Comparison of ENCODE assay signal across 23 mouse cellular contexts in genomic region chr16:72533900-72534571, GRCm38 (mm10).
A peak's percentile ranks its signal among the peaks of the same experiment; 100 is the strongest.
DNase-seq lines count a peak whose midpoint lies in the region; ATAC-seq and TF ChIP-seq lines count a peak whose summit lies in the region.
"Had no signal": no experiment of that assay in that cellular context is flagged by ENCODE, and none has a peak within 500 bp of the region (broad histone marks: within the 10 kb centered on the region; RNA-seq: fewer than 3 reads in every experiment).

No protein-coding gene starts in this region.

- no peaks in the 10 kb centered on the region for H3K36me3 ChIP-seq in embryonic facial prominence, embryonic 11.5 days (replicated peaks; ENCODE audit: control insufficient read depth, insufficient read depth, low read depth, low read length)
- H3K36me3 ChIP-seq in embryonic facial prominence, embryonic 10.5 days (replicated peaks), result no peaks in the 10 kb centered on the region
- no peaks in the 10 kb centered on the region for H3K36me3 ChIP-seq in limb, embryonic 12.5 days
- H3K36me3 ChIP-seq in limb, embryonic 10.5 days, result no peaks in the 10 kb centered on the region
- no peaks in the 10 kb centered on the region for H3K36me3 ChIP-seq in limb, embryonic 13.5 days
- no peaks in the 10 kb centered on the region for H3K36me3 ChIP-seq in limb, embryonic 14.5 days (ENCODE audit: control insufficient read depth, insufficient read depth, low read length)
- no peaks in the 10 kb centered on the region for H3K36me3 ChIP-seq in heart, embryonic 12.5 days
- H3K36me3 ChIP-seq: G1E had no signal

- no peaks in the 10 kb centered on the region for H3K27me3 ChIP-seq in embryonic facial prominence, embryonic 11.5 days (ENCODE audit: control insufficient read depth, insufficient read depth, low read length)
- no peaks in the 10 kb centered on the region for H3K27me3 ChIP-seq in embryonic facial prominence, embryonic 10.5 days (replicated peaks; ENCODE audit: low read depth, poor library complexity, severe bottlenecking)
- no peaks in the 10 kb centered on the region for H3K27me3 ChIP-seq in limb, embryonic 12.5 days
- H3K27me3 ChIP-seq in limb, embryonic 10.5 days (ENCODE audit: low read depth, poor library complexity, severe bottlenecking), result no peaks in the 10 kb centered on the region
- no peaks in the 10 kb centered on the region for H3K27me3 ChIP-seq in limb, embryonic 13.5 days
- H3K27me3 ChIP-seq in limb, embryonic 14.5 days (ENCODE audit: control insufficient read depth, insufficient read depth, low read length), result no peaks in the 10 kb centered on the region
- H3K27me3 ChIP-seq in heart, embryonic 12.5 days (replicated peaks), result no peaks in the 10 kb centered on the region
- H3K27me3 ChIP-seq: CH12.LX, Patski had no signal

- H3K27ac ChIP-seq in embryonic facial prominence, embryonic 11.5 days (replicated peaks; ENCODE audit: low read depth, low read length), result no peak overlapping the region
- H3K27ac ChIP-seq in embryonic facial prominence, embryonic 10.5 days (replicated peaks), result no peak overlapping the region
- 0 out of 2 replicates have a peak overlapping the region, but pooled peaks have one; percentile 23 for H3K27ac ChIP-seq in limb, embryonic 12.5 days
- no peak overlapping the region for H3K27ac ChIP-seq in limb, embryonic 10.5 days
- H3K27ac ChIP-seq in limb, embryonic 13.5 days, result no peak overlapping the region
- no peak overlapping the region for H3K27ac ChIP-seq in limb, embryonic 14.5 days (replicated peaks; ENCODE audit: low read depth, low read length)
- H3K27ac ChIP-seq in heart, embryonic 12.5 days (ENCODE audit: poor library complexity, severe bottlenecking), result no peak overlapping the region

- H3K4me1 ChIP-seq in embryonic facial prominence, embryonic 11.5 days (ENCODE audit: control insufficient read depth, insufficient read depth, low read length), result no peaks in the 10 kb centered on the region
- H3K4me1 ChIP-seq in embryonic facial prominence, embryonic 10.5 days, result no peaks in the 10 kb centered on the region
- H3K4me1 ChIP-seq in limb, embryonic 12.5 days (replicated peaks), result no peaks in the 10 kb centered on the region
- peaks cover 3% of the 10 kb centered on the region; the same call in 1 of the 2 replicates for H3K4me1 ChIP-seq in limb, embryonic 10.5 days
- H3K4me1 ChIP-seq in limb, embryonic 13.5 days, result peaks cover 4% of the 10 kb centered on the region; the same call in 1 of the 2 replicates
- H3K4me1 ChIP-seq in limb, embryonic 14.5 days (ENCODE audit: control insufficient read depth, insufficient read depth, low read length), result no peaks in the 10 kb centered on the region
- H3K4me1 ChIP-seq in heart, embryonic 12.5 days (replicated peaks), result no peaks in the 10 kb centered on the region

- peak; percentile 5 for DNase-seq in embryonic facial prominence, embryonic 11.5 days (ENCODE audit: low spot score)
- DNase-seq in embryonic facial prominence, embryonic 10.5 days (ENCODE audit: low spot score), result no peak
- no peak for DNase-seq in limb, embryonic 10.5 days (ENCODE audit: low spot score)
- DNase-seq in limb, embryonic 14.5 days (ENCODE audit: low spot score), result peak; percentile 3
- no peak for DNase-seq in adrenal gland, postnatal 4 days (ENCODE audit: low spot score in 2 of 2)
- DNase-seq: adrenal gland, adult 2 months; adrenal gland, adult 8-10 months; adrenal gland, postnatal 10 days; adrenal gland, postnatal 14 days; adrenal gland, postnatal 25 days; adrenal gland, postnatal 36 days; B cell, adult 2 months; cerebellum, adult 11 months; cerebellum, adult 11-12 months; cerebellum, adult 18-20 months had no signal

- no peaks in the 10 kb centered on the region for H3K9me3 ChIP-seq in embryonic facial prominence, embryonic 11.5 days (replicated peaks; ENCODE audit: control insufficient read depth, low read length)
- H3K9me3 ChIP-seq in embryonic facial prominence, embryonic 10.5 days, result no peaks in the 10 kb centered on the region
- no peaks in the 10 kb centered on the region for H3K9me3 ChIP-seq in limb, embryonic 12.5 days
- H3K9me3 ChIP-seq in limb, embryonic 10.5 days (replicated peaks), result no peaks in the 10 kb centered on the region
- no peaks in the 10 kb centered on the region for H3K9me3 ChIP-seq in limb, embryonic 13.5 days
- no peaks in the 10 kb centered on the region for H3K9me3 ChIP-seq in limb, embryonic 14.5 days (ENCODE audit: control insufficient read depth, low read length)
- no peaks in the 10 kb centered on the region for H3K9me3 ChIP-seq in heart, embryonic 12.5 days (replicated peaks)

- no peak overlapping the region for H3K4me3 ChIP-seq in embryonic facial prominence, embryonic 11.5 days (ENCODE audit: low read depth, low read length)
- no peak overlapping the region for H3K4me3 ChIP-seq in embryonic facial prominence, embryonic 10.5 days
- H3K4me3 ChIP-seq in limb, embryonic 12.5 days (replicated peaks), result no peak overlapping the region
- no peak overlapping the region for H3K4me3 ChIP-seq in limb, embryonic 10.5 days
- H3K4me3 ChIP-seq in limb, embryonic 13.5 days, result no peak overlapping the region
- no peak overlapping the region for H3K4me3 ChIP-seq in limb, embryonic 14.5 days (replicated peaks; ENCODE audit: low read length)
- no peak overlapping the region for H3K4me3 ChIP-seq in heart, embryonic 12.5 days

- 84% methylated on average over 4 of the region's 4 CpGs for WGBS in embryonic facial prominence, embryonic 11.5 days
- 87% methylated on average over 4 of the region's 4 CpGs for WGBS in embryonic facial prominence, embryonic 10.5 days
- 65% methylated on average over 4 of the region's 4 CpGs for WGBS in limb, embryonic 12.5 days
- 91% methylated on average over 4 of the region's 4 CpGs for WGBS in limb, embryonic 10.5 days
- 56% methylated on average over 4 of the region's 4 CpGs for WGBS in limb, embryonic 13.5 days
- 54% methylated on average over 4 of the region's 4 CpGs for WGBS in limb, embryonic 14.5 days
- 91% methylated on average over 4 of the region's 4 CpGs for WGBS in heart, embryonic 12.5 days

- H3K9ac ChIP-seq in embryonic facial prominence, embryonic 11.5 days (replicated peaks; ENCODE audit: low read length), result no peak overlapping the region
- H3K9ac ChIP-seq in limb, embryonic 12.5 days (replicated peaks), result no peak overlapping the region
- H3K9ac ChIP-seq in limb, embryonic 13.5 days, result no peak overlapping the region
- no peak overlapping the region for H3K9ac ChIP-seq in limb, embryonic 14.5 days (ENCODE audit: low read depth, low read length, severe bottlenecking)
- H3K9ac ChIP-seq in heart, embryonic 12.5 days, result no peak overlapping the region

- no peak for ATAC-seq in embryonic facial prominence, embryonic 11.5 days (replicated peaks; ENCODE audit: insufficient number of reproducible peaks, low FRiP score, low TSS enrichment, low read depth)
- peak; percentile 68 for ATAC-seq in limb, embryonic 12.5 days (ENCODE audit: insufficient number of reproducible peaks, insufficient read depth, low FRiP score, low TSS enrichment, low read depth)
- ATAC-seq in limb, embryonic 13.5 days (ENCODE audit: low FRiP score, low read depth), result peak; percentile 90
- peak; percentile 84 for ATAC-seq in limb, embryonic 14.5 days (ENCODE audit: low FRiP score, low read depth)
- ATAC-seq in heart, embryonic 12.5 days (ENCODE audit: insufficient number of reproducible peaks, low FRiP score), result no peak
- ATAC-seq: activated CD4-positive, CD25-positive, alpha-beta regulatory T cell, adult 4 months; CD4-positive, CD25-positive, alpha-beta regulatory T cell, adult 4 months; Patski had no signal

- no peak for TF ChIP-seq POLR2A in limb, embryonic 14.5 days (IDR thresholded peaks at IDR 0.05; ENCODE audit: borderline replicate concordance, extremely low read depth, insufficient read depth, insufficient read length)

- H3K4me2 ChIP-seq in embryonic facial prominence, embryonic 11.5 days (ENCODE audit: low read depth, low read length), result no peak overlapping the region
- H3K4me2 ChIP-seq in limb, embryonic 12.5 days, result no peak overlapping the region
- H3K4me2 ChIP-seq in limb, embryonic 13.5 days (replicated peaks), result no peak overlapping the region
- no peak overlapping the region for H3K4me2 ChIP-seq in limb, embryonic 14.5 days (replicated peaks; ENCODE audit: low read depth, low read length, severe bottlenecking)
- no peak overlapping the region for H3K4me2 ChIP-seq in heart, embryonic 12.5 days

Comparison
In these comparisons a context has a peak if more than half of its experiments do, and no peak if none do; other contexts are left out.
1. DNase-seq: peak in embryonic facial prominence, embryonic 11.5 days (single experiment) and limb, embryonic 14.5 days (single experiment); none in embryonic facial prominence, embryonic 10.5 days (single experiment), limb, embryonic 10.5 days (single experiment) and adrenal gland, postnatal 4 days (0 of 2).
2. ATAC-seq: peak in limb, embryonic 12.5 days (single experiment), limb, embryonic 13.5 days (single experiment) and limb, embryonic 14.5 days (single experiment); none in embryonic facial prominence, embryonic 11.5 days (single experiment) and heart, embryonic 12.5 days (single experiment).